Mouse (Mus musculus): ENCODE data around the gene Sh3d21. TPM values are rescaled to one million over a fixed set of nuclear protein-coding genes. Genes with fewer than 3 reads are reported as not detected.
A peak's percentile ranks its signal among the peaks of the same experiment; 100 is the strongest.

Sh3d21 gene
- polyA plus RNA-seq, 1 experiment: 10.1 TPM

DNA sequence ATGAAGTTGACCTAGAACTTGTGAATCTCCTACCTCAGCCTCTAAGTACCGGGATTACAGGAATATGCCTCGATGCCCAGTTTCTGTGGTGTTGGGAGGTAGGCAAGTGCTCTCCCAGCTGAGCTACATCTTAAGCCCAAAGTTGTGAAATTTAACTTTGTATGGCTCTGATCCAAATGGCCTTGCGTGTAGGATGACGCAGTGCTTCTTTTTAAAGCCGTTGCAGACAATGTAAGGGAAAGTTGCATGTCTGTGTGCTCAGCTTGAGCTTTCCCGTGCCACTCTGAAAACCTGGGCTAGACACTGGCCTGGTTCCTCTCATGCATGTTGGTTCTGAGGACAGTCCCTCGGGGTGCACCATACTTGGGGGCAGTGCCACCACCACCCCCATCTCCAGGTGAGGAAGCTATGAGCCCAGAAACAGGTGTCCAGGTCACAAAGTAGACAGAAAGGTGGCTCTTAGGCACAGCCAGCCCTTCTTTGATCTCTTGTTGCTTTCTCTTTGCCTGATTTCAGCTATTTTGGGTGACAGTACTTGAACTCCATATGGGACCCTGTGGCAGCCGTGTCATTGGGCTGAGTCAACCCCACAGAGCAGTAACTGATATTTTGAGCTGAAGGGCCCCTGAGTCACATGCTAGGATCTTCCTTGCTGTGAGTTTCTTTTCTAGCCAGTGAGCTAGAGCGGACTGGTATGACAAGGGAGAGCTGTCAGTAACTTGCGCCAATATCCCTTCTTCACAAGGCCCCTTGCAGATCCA is 53.5 kb downstream of the Sh3d21 start:
- no peak for DNase-seq (ENCODE audit: low spot score)

DNA sequence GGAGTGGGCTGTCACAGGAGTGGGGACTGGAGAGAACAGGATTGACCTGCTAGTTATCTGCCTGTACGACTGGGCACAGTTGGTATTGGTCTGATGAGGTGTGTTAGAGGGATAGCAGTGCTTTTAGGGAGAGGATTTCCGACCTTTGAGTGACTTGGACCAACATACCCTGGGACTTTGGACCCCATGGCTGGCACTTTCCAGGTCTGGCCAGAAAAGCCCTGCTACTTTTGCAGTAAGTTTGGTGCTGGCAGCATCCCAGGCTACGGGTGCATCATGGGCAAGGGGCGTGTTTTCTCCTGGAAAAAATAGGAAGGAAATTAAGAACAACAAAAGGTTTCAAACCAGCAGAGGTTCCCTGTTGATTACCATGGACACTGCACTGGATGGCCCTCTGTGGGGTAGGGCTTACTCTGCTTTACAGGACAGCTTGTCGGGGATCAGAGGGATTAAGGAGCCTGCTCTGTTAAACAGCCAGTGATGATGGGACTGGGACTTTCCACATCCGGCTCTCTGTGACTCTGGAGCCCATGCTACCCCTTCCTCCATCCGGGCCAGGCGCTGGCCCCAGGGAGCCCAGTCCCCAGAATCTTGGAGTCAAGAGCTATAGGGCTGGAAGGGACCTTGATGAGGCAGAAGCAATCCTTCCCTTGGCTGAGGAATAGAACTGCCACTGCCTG is 55.1 kb downstream of the Sh3d21 start:
- no peak for DNase-seq (ENCODE audit: low spot score)

DNA sequence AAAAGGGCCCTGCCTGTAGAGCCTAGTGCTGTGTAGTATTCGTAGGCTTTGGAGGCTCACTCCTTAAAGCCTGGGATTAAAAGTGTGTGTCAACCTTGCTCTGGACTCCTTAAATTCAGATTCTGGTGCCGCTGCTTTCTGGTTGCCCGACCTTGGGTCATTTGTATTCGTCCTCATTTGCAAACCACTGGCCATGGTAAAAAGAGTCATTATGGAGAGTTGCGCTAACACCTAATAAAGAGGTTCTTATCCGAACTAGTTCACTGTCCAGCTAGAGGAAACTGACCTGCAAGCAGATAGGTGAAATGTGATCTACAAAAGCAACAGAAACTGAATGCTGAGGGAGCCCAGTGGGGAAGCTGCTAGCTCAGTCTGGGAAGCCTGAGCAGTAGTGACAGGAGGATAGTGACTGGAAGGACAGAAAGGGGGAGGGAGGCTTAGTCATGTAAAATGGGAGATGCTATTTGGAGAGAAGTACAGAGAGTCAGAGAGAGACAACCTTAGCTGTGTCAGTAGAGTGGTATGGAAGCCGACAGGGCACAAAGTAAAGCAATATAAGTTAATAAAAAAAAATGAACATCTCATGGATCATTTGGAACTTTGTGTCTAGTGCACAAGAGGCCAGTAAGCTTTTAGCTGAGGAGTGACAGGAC is 58.0 kb downstream of the Sh3d21 start:
- no peak for DNase-seq (ENCODE audit: low spot score)

DNA sequence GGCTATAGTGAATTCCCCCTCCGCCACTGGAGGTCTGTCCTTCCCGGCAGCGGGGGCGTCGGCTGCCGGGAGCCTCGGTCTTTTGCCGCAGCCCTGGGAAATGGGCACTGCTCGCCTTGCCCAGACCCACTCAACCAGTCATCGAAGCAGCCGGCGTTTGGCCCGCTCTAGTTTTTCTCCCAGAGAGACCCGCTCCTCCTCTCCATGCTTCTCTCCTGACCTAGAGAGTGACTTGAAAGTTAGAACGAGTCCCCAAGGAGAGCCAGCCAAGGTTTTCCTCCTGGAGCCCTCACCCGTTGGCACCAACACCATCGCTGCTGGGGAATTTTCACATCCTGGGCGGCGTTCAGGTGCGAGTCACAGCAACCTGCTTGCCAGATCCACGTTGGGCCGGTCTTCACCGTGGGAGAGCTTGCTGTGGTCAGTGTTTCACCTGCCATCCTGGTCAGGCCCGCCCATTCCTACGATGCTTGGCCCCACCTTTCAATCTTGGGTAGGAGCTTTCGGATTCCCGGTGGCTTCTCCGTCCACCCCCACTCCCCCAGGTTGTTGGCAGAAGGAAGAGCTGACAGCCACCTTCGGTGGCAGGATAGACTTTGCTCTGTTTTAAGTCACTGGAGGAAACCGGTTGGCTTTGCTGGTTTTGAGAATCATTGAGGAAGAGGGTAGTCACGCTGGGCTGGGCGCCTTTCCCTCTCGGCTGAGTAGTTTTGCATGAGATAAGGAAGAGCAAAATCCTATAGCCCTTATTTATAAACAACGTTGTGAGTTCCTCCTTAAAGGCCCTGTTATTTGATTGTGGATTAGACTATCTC is 58.8 kb downstream of the Sh3d21 start:
- DNase-seq (ENCODE audit: low spot score): peak; percentile 49

DNA sequence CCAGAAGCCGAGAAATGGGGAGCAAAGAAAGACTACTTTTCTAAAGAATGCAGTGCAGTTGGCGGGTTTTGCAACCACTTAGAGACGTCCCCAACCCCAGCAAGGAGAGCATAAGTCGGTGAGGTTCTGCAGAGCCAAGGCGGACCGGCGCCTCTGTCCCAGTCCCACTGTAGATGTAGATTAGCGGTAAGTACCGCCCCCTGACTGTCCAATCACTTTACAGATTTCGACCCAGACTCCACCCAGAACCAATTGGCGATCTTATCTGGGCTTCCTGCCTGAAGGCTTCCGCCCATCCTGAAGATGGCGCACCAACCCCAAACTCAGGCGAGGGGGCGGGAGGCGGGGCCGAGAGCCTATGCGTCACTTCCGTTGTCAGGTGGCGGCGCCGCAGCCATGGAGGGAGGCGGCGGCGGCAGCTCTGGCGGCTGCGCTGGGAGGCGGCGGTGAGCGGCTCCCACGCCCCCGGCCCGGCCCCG is 59.7 kb downstream of the Sh3d21 start, which contains the start of gene Stk40:
Stk40 (plus strand) TSS at position 368 of the 479 bp plus-strand sequence.
- DNase-seq (ENCODE audit: low spot score): peak; percentile 87

DNA sequence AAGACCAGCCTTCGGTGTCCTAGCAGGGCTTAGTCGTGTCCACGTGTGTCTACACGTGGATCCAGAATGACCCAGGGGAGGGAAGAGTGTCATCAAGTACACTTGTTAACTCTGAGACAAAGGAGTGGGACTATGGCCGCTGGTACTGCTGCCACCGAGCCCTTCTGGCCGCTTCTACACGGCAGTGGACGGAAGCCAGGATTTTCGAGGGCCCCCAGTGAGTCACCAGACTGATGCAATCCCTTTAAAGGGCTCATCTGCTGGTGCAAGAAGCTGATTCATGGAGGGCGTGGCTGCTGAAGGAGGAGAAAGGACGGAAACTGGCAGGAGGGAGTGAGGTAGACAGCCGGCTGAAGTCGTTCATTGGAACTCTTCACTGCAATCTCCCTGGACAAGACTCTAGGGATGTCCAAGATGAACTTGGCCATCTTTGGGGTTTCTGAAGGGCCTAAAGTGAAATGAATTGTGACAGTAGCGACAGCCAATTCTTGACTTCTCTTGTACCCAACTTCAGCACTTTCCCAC is 60.2 kb downstream of the Sh3d21 start:
- peak; percentile 71 for DNase-seq (ENCODE audit: low spot score)

DNA sequence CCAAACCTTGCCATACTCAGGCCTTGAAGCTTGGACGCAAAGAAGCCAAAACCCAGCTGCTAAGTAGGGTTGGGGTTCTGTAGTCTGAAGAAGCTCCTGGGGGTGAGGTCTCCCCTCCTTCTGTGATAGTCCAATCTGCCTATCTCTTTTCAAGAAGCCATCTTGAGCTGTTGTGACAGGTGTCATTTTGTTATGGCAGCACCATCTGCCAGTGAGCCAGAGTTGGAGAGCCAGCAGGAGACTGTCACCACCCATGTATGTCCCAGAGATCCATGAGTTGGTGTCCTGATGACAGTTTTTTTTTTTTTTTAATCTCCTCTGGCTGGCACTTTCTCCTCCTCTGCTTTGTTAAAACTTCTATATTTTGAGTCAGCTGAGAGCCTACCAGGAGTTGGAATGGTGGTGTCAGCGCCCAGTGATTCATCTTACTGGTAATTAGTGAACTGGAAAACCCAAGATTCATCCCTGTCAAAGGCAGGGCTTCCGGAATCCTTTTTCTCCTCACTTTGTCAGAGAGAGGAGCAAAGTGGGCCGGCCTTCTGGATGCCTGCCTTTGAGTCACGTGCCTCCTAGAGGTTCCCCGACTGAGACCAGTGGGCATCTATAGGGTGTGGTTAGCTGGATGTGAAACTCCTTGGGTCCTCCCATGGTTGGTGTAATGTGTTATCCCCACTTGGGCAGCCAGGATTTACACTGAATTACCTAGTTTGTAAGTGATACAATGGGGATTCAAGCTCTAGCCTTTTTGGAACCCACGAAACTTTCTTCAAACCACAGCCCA is 61.0 kb downstream of the Sh3d21 start:
- DNase-seq (ENCODE audit: low spot score): no peak

DNA sequence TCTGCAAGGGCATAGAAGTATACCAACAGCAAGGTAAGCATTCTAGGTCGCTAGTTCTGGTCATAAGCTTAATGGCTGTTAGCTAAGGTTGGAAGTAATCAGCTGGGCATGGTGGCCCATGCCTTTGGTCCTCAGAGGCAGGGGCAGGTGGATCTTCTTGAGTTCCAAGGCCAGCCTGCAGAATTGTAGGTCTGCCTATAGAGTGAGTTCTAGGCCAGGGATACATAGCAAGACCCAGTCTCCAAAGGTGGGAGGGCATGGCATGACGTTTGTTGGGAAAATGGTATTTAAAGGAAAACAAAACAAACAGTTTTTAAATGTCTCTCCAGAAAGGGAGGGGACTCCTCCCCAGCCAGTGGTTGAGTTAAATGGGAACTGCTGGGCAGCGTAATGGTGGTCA is 62.5 kb downstream of the Sh3d21 start:
- no peak for DNase-seq (ENCODE audit: low spot score)

Other genes starting within 250 kb of the Sh3d21 start
- gene Csf3r, start 138.9 kb downstream of the Sh3d21 start, polyA plus RNA-seq (2012; rRNA removed): 1.6 and 1.7 TPM in 2 replicates
- gene Mrps15, start 116.6 kb downstream of the Sh3d21 start, polyA plus RNA-seq (2012; rRNA removed): 44.0 and 51.4 TPM in 2 replicates
- 1.2 and 3.3 TPM in 2 replicates for gene Oscp1, start 104.9 kb downstream of the Sh3d21 start, polyA plus RNA-seq (2012; rRNA removed)
- gene Lsm10, start 66.9 kb downstream of the Sh3d21 start, polyA plus RNA-seq (2012; rRNA removed): 48.2 and 49.5 TPM in 2 replicates
- 26.3 and 40.8 TPM in 2 replicates for gene Stk40, start 59.5 kb downstream of the Sh3d21 start, polyA plus RNA-seq (2012; rRNA removed)
- gene Eva1b, start 15.7 kb downstream of the Sh3d21 start, polyA plus RNA-seq (2012; rRNA removed): 64.1 and 68.0 TPM in 2 replicates
- 111 and 130 TPM in 2 replicates for gene Thrap3, start 39.3 kb upstream of the Sh3d21 start, polyA plus RNA-seq (2012; rRNA removed)
- gene Map7d1, start 92.9 kb upstream of the Sh3d21 start, polyA plus RNA-seq (2012; rRNA removed): 103 and 127 TPM in 2 replicates
- gene Trappc3, start 98.8 kb upstream of the Sh3d21 start, polyA plus RNA-seq (2012; rRNA removed): 85.7 and 101 TPM in 2 replicates
- 17.6 and 22.6 TPM in 2 replicates for gene Col8a2, start 123.3 kb upstream of the Sh3d21 start, polyA plus RNA-seq (2012; rRNA removed)
- 42.3 and 48.2 TPM in 2 replicates for gene Adprhl2, start 158.2 kb upstream of the Sh3d21 start, polyA plus RNA-seq (2012; rRNA removed)
- 25.8 and 40.1 TPM in 2 replicates for gene Tekt2, start 162.2 kb upstream of the Sh3d21 start, polyA plus RNA-seq (2012; rRNA removed)

All from urinary bladder, adult 2 months (tissue).